Mouse (Mus musculus) intestine, embryonic 15.5 days (tissue): Measurements from ENCODE around the gene Sync. TPM values are rescaled to one million over a fixed set of nuclear protein-coding genes. Genes with fewer than 3 reads are reported as not detected.

ENCODE experiments used
- ATAC-seq: fragments of 200-750 bp; cut with Nextera tagmentation; 2 replicates; pipeline ENCODE4 v1.8.0; 2017; ENCODE audit warnings: moderate TSS enrichment, moderate library complexity
- H3K27ac ChIP-seq: fragments of 300-500 bp; sonication (generic); 2 replicates; pipeline ENCODE4 v1.5.1; 2015; ENCODE audit warnings: mild to moderate bottlenecking, inconsistent platforms
- H3K27me3 ChIP-seq: fragments of 300-500 bp; sonication (generic); replicated peaks from 2 replicates; pipeline ENCODE4 v1.6.1; 2015; ENCODE audit warnings: inconsistent platforms
- H3K36me3 ChIP-seq: fragments of 300-500 bp; sonication (generic); 2 replicates; pipeline ENCODE4 v1.6.1; 2015; ENCODE audit warnings: inconsistent platforms
- H3K4me1 ChIP-seq: fragments of 300-500 bp; sonication (generic); replicated peaks from 2 replicates; pipeline ENCODE4 v1.6.1; 2015; ENCODE audit warnings: inconsistent platforms
- H3K4me2 ChIP-seq: fragments of 300-500 bp; sonication (generic); replicated peaks from 2 replicates; pipeline ENCODE4 v1.6.1; 2015; ENCODE audit warnings: mild to moderate bottlenecking, inconsistent platforms
- H3K4me3 ChIP-seq: fragments of 300-500 bp; sonication (generic); replicated peaks from 2 replicates; pipeline ENCODE4 v1.5.1; 2015; ENCODE audit warnings: inconsistent platforms
- H3K9ac ChIP-seq: fragments of 300-500 bp; sonication (generic); 2 replicates; pipeline ENCODE4 v1.6.1; 2015; ENCODE audit warnings: inconsistent platforms
- H3K9me3 ChIP-seq: fragments of 300-500 bp; sonication (generic); 2 replicates; pipeline ENCODE4 v1.6.1; 2016; ENCODE audit warnings: inconsistent platforms
- WGBS: fragments of 180-500 bp; shearing (Covaris S2); methylation state at CpG from one replicate; pipeline ENCODE4 v1.1.7; 2015; 5-methylcytosine and 5-hydroxymethylcytosine counted together
- polyA plus RNA-seq: library from polyadenylated mRNA; unstranded; fragments of >200 nt; fragmentation: Nextera tagmentation; extraction: Ambion mirVana; gene quantifications from 2 replicates; pipeline ENCODE4 v1.2.1, GENCODE M21; 2015

Sync gene
- polyA plus RNA-seq: 1.2 TPM in 2 replicates

DNA sequence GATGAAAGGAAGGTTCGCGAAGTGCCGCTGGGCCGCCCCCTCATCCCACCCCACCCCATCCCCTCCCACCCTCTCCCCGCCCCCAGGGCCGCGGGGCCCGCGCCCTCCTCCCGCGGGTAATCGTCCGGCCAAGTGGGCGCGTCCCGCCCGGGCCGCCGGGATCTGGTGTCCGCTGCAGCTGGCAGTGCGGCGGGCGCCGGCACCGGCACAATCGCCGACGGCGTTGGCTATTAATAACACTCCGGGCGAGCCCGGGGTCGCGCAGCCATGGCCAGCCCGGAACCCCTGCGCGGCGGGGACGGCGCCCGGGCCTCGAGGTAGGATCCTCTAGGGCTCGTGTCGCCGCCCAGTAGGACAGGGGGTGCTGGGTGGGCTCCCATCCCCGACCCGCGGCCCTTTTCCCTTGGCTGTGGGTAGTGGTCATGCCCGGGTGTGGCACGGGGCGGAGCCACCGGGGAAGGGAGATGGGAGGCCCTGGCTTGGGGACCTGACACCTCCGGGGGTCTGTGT lies at the start of gene Sync:
Sync (plus strand) TSS at position 146 of the 510 bp plus-strand sequence.
- peak within 1 kb of the TSS; percentile 50 for H3K9ac ChIP-seq
- peak; percentile 65 for ATAC-seq
- peaks cover 20% of the 10 kb centered on the region for H3K4me1 ChIP-seq
- H3K4me2 ChIP-seq: peak within 1 kb of the TSS; percentile 96
- H3K27me3 ChIP-seq: 0 out of 2 replicates have a peak, but pooled peaks cover 8% of the 10 kb centered on the region
- H3K27ac ChIP-seq: no peak within 1 kb of the TSS
- 1% methylated on average over 49 of the region's 53 CpGs for WGBS
- H3K9me3 ChIP-seq: no peaks in the 10 kb centered on the region
- peak within 1 kb of the TSS; percentile 48 for H3K4me3 ChIP-seq
- no peaks in the 10 kb centered on the region for H3K36me3 ChIP-seq

GRCm38 (mm10) chr4:129237843-129238441 lies 49.5 kb upstream of the Sync start:
- WGBS: 8% methylated on average over 21 of the region's 21 CpGs
- Histone ChIP-seq H3K27ac (peak overlapping the region; percentile 78), H3K9me3 (no peaks in the 10 kb centered on the region), H3K4me3 (peak overlapping the region; percentile 75), H3K4me1 (peaks cover 65% of the 10 kb centered on the region), H3K27me3 (no peaks in the 10 kb centered on the region), H3K9ac (peak overlapping the region; percentile 58), H3K4me2 (peak overlapping the region; percentile 95), H3K36me3 (no peaks in the 10 kb centered on the region)
- no peak for ATAC-seq

- Histone ChIP-seq H3K4me3 (peak overlapping the region; percentile 75), H3K4me2 (peak overlapping the region; percentile 95), H3K4me1 (peaks cover 64% of the 10 kb centered on the region), H3K27me3 (no peaks in the 10 kb centered on the region), H3K9me3 (no peaks in the 10 kb centered on the region), H3K27ac (peak overlapping the region; percentile 78; the same call in 1 of the 2 replicates), H3K9ac (peak overlapping the region; percentile 58), H3K36me3 (no peaks in the 10 kb centered on the region)
- ATAC-seq: peak; percentile 14
- WGBS: under 1% methylated on average over 23 of the region's 23 CpGs
These were observed 48.8 kb upstream of the Sync start for GRCm38 (mm10) chr4:129238579-129239016.

GRCm38 (mm10) chr4:129239075-129239474 lies 48.3 kb upstream of the Sync start:
- peak overlapping the region; percentile 95 for H3K4me2 ChIP-seq
- no peaks in the 10 kb centered on the region for H3K27me3 ChIP-seq
- ATAC-seq: peak; percentile 88
- H3K9ac ChIP-seq: peak overlapping the region; percentile 58
- H3K27ac ChIP-seq: peak overlapping the region; percentile 78; the same call in 1 of the 2 replicates
- peaks cover 64% of the 10 kb centered on the region for H3K4me1 ChIP-seq
- under 1% methylated on average over 28 of the region's 29 CpGs for WGBS
- H3K9me3 ChIP-seq: no peaks in the 10 kb centered on the region
- no peaks in the 10 kb centered on the region for H3K36me3 ChIP-seq
- peak overlapping the region; percentile 75 for H3K4me3 ChIP-seq

- Histone ChIP-seq H3K27ac (no peak overlapping the region), H3K27me3 (no peaks in the 10 kb centered on the region), H3K9me3 (no peaks in the 10 kb centered on the region), H3K4me2 (no peak overlapping the region), H3K36me3 (no peaks in the 10 kb centered on the region), H3K4me3 (no peak overlapping the region), H3K9ac (0 out of 2 replicates have a peak overlapping the region, but pooled peaks have one; percentile 2), H3K4me1 (peaks cover 50% of the 10 kb centered on the region)
- ATAC-seq: no peak
- 48% methylated on average over 7 of the region's 7 CpGs for WGBS
These were observed 45.5 kb upstream of the Sync start for GRCm38 (mm10) chr4:129241898-129242297.

DNA sequence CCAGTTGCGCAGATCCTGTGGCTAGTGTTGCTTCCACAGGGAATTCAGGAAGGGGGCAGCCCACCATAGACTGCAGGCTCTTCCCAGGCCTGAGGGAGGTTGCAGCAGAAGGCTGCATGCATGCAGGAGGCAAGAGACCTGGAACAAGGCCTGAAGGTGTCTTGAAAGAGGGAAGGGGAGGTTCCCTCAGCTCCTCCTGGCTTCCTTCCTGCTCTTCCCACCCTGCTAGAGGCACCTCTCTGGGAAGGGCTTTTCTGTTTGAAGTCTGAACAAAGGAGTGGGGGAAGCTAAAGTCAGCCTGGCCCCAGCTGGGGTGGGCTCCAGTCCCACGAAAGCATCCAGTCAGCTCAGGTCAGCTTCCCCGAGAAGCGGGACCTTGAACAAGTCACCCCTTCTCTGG lies 45.1 kb upstream of the Sync start:
- no peak overlapping the region for H3K4me3 ChIP-seq
- no peaks in the 10 kb centered on the region for H3K9me3 ChIP-seq
- 43% methylated on average over 4 of the region's 4 CpGs for WGBS
- no peak for ATAC-seq
- peak overlapping the region; percentile 60; the same call in 1 of the 2 replicates for H3K27ac ChIP-seq
- H3K36me3 ChIP-seq: no peaks in the 10 kb centered on the region
- no peaks in the 10 kb centered on the region for H3K27me3 ChIP-seq
- peak overlapping the region; percentile 2; the same call in 1 of the 2 replicates for H3K9ac ChIP-seq
- H3K4me2 ChIP-seq: no peak overlapping the region
- peaks cover 45% of the 10 kb centered on the region for H3K4me1 ChIP-seq

DNA sequence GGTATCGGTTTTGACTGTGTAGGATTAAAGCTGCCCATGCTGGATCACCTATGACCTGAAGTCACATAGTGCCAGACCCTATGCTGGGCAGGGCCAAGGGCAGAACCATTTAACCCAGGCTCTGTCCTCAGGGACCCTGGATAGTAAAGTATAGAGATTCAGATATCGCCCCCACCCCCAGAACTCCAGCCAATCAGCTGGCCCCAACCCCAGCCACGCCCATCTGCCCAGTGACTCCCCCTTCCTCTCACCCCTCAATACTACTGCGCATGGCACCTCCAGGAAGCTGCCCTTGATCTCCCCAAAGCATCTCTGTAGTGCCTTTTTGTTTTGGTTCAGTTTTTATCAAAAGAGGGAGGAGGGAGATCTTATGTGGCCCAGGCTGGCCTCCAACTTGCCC lies 44.7 kb upstream of the Sync start:
- Histone ChIP-seq H3K4me3 (no peak overlapping the region), H3K36me3 (no peaks in the 10 kb centered on the region), H3K27me3 (peaks cover 3% of the 10 kb centered on the region; the same call in 1 of the 2 replicates), H3K4me2 (no peak overlapping the region), H3K9me3 (no peaks in the 10 kb centered on the region), H3K27ac (peak overlapping the region; percentile 60; the same call in 1 of the 2 replicates), H3K4me1 (peaks cover 43% of the 10 kb centered on the region), H3K9ac (peak overlapping the region; percentile 2; the same call in 1 of the 2 replicates)
- WGBS: 37% methylated on average over 4 of the region's 4 CpGs
- ATAC-seq: no peak

GRCm38 (mm10) chr4:129244802-129245201 lies 42.6 kb upstream of the Sync start:
- H3K9ac ChIP-seq: no peak overlapping the region
- H3K27me3 ChIP-seq: peaks cover 13% of the 10 kb centered on the region; the same call in 1 of the 2 replicates
- no peaks in the 10 kb centered on the region for H3K36me3 ChIP-seq
- no peak for ATAC-seq
- 0 out of 2 replicates have a peak overlapping the region, but pooled peaks have one; percentile 17 for H3K4me2 ChIP-seq
- H3K27ac ChIP-seq: 0 out of 2 replicates have a peak overlapping the region, but pooled peaks have one; percentile 9
- no peaks in the 10 kb centered on the region for H3K9me3 ChIP-seq
- H3K4me3 ChIP-seq: no peak overlapping the region
- peaks cover 40% of the 10 kb centered on the region for H3K4me1 ChIP-seq
- WGBS: 44% methylated on average over 4 of the region's 4 CpGs

DNA sequence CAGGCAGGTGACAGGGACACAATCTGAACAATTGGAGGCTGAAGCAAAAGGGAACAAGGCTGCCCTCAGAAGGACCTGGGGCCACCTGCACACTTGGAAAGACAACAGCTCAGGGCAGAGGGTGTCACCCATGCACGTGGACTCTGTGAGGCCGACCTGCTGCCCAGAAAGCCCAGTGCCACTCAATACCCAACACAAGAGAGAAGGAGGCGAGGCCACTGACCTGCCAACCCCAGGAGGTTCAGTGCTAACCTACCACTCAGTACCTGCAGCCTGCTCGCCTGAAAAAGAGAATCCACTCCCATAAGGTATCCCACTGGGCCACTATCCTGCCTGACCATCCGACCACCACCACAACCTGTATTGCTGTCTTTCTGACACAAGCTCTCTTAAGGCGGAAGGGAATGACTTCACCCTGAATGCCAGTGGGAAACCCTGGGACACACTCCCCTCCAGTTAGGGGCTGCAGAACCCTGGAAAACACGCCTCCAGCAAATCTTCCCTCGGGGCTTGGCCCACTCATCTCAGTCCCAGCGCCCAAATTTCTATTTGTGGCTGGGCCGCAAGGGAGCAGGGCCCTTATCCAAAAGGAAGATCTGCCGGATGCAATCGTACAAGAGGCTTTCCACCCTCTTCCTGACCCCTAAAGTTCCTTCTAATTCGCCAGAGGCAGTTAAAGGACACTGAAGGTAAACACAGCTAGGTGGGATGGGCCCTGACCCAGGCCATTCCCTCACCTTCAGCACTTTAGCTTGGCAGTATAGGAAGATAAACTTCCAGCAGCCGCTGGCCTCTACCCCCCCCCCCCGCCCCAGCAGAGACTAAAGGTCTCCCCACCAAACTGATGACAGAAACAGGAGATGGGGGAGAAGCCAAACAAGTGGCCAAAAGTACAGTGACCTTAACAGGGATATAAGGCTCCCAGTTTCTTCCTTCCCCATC lies 40.8 kb upstream of the Sync start:
- no peaks in the 10 kb centered on the region for H3K36me3 ChIP-seq
- no peak for ATAC-seq
- WGBS: 34% methylated on average over 15 of the region's 15 CpGs
- H3K4me3 ChIP-seq: peak overlapping the region; percentile 67
- peaks cover 13% of the 10 kb centered on the region; the same call in 1 of the 2 replicates for H3K27me3 ChIP-seq
- no peaks in the 10 kb centered on the region for H3K9me3 ChIP-seq
- peak overlapping the region; percentile 94 for H3K27ac ChIP-seq
- H3K9ac ChIP-seq: peak overlapping the region; percentile 81; the same call in 1 of the 2 replicates
- peak overlapping the region; percentile 96 for H3K4me2 ChIP-seq
- peaks cover 46% of the 10 kb centered on the region for H3K4me1 ChIP-seq

DNA sequence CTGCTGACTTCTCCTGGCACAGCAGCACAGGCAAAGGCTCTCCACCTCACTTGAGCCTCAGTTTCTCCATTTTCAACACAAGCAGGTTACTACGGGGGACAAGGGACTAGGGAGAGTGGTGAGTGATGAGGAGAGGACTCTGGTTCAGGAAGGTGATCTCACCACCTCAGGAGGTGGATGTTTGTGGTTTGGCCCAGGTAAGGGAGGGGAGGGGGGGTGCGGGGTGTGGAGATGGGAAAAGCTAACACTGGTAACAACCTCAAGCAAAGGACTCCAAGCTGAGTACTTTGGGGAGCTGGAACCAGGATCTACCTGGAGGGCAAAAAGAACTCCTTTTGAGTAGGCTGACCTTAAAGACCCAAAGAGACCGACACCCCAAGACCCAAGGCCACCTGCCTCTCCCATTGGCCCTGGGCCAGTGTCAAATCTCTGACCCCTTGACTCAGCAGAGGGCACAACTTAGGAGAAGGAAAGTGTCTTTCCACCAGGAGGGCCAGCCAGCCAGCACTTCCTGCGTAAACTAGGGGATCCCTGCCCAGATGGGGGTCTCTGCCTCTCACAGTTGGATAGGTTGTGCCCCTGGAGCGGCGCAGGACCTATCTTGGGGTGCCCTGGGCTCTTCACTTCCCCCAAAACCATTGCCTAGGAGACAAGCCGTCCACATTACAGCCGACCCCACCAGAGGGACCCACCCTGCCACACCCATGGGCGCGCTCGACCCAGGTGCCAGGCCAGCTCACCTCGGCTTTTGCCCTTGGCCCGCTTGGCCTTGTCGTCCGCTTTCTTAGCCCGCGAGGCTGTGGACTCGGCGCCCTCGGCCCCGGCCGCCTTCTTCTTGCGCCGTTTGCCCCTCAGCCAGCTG lies 39.8 kb upstream of the Sync start:
- Histone ChIP-seq H3K27ac (peak overlapping the region; percentile 94), H3K9me3 (no peaks in the 10 kb centered on the region), H3K4me3 (peak overlapping the region; percentile 67), H3K27me3 (peaks cover 13% of the 10 kb centered on the region; the same call in 1 of the 2 replicates), H3K36me3 (no peaks in the 10 kb centered on the region), H3K4me2 (peak overlapping the region; percentile 96), H3K9ac (peak overlapping the region; percentile 81), H3K4me1 (peaks cover 38% of the 10 kb centered on the region)
- ATAC-seq: peak; percentile 11; the same call in 1 of the 2 replicates
- WGBS: 9% methylated on average over 24 of the region's 24 CpGs

DNA sequence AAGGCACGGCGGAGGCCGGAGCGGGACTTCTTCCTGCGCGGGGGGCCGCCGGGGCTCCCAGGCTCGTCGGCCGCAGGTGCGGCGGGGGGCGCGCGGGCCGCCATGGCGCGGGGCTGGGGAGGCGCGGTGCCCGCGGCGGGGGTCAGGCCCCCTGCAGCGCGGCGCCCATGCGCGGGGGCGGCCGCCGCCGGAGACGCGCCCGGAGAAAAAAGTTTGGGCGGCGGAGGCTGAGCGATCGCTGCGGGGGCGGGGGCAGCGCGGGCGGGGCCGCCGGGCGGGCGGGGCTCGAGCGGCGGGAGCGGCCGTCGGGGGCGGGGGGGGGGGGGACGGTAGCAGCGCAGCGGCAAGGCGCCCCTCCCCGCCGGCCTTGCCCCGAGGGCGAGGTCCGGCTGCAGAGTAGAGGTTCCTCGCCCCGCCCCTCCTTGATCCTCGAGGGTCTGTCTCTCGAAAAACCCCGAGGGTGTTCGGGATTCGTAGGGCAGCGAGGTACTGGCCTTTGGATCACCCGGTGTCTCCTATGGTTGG lies 39.1 kb upstream of the Sync start:
- Histone ChIP-seq H3K4me1 (peaks cover 35% of the 10 kb centered on the region), H3K27me3 (peaks cover 13% of the 10 kb centered on the region; the same call in 1 of the 2 replicates), H3K4me3 (peak overlapping the region; percentile 67), H3K4me2 (peak overlapping the region; percentile 96), H3K36me3 (no peaks in the 10 kb centered on the region), H3K9me3 (no peaks in the 10 kb centered on the region), H3K27ac (peak overlapping the region; percentile 94), H3K9ac (peak overlapping the region; percentile 81)
- peak; percentile 18; the same call in 1 of the 2 replicates for ATAC-seq
- under 1% methylated on average over 42 of the region's 74 CpGs for WGBS
